Mouse (Mus musculus) stomach, embryonic 14.5 days (tissue): ENCODE results near the gene AC124108.1. TPM values are rescaled to one million over a fixed set of nuclear protein-coding genes. Genes with fewer than 3 reads are reported as not detected.

ENCODE experiments used
- ATAC-seq: fragments of 200-750 bp; cut with Nextera tagmentation; 2 replicates; pipeline ENCODE4 v1.8.0; 2017; ENCODE audit warnings: low read depth, moderate TSS enrichment; ENCODE audit not compliant: insufficient number of reproducible peaks, insufficient read depth, low FRiP score
- H3K27ac ChIP-seq: fragments of 300-500 bp; sonication (generic); 2 replicates; pipeline ENCODE4 v1.5.1; 2014; ENCODE audit warnings: mild to moderate bottlenecking, low read length, moderate library complexity, mixed read lengths
- H3K27me3 ChIP-seq: fragments of 300-500 bp; sonication (generic); 2 replicates; pipeline ENCODE4 v1.6.1; 2014; ENCODE audit warnings: low read length, control low read depth, mixed read lengths; ENCODE audit not compliant: control insufficient read depth, insufficient read depth
- H3K36me3 ChIP-seq: fragments of 300-500 bp; sonication (generic); 2 replicates; pipeline ENCODE4 v1.6.1; 2014; ENCODE audit warnings: mild to moderate bottlenecking, control low read depth, low read length, moderate library complexity, mixed read lengths; ENCODE audit not compliant: control insufficient read depth, insufficient read depth
- H3K4me1 ChIP-seq: fragments of 300-500 bp; sonication (generic); 2 replicates; pipeline ENCODE4 v1.6.1; 2014; ENCODE audit warnings: low read length, control low read depth, mixed read lengths; ENCODE audit not compliant: control insufficient read depth, insufficient read depth
- H3K4me2 ChIP-seq: fragments of 300-500 bp; sonication (generic); replicated peaks from 2 replicates; pipeline ENCODE4 v1.6.1; 2014; ENCODE audit warnings: low read depth, low read length, control low read depth
- H3K4me3 ChIP-seq: fragments of 300-500 bp; sonication (generic); 2 replicates; pipeline ENCODE4 v1.5.1; 2014; ENCODE audit warnings: low read depth, low read length, control low read depth
- H3K9ac ChIP-seq: fragments of 300-500 bp; sonication (generic); replicated peaks from 2 replicates; pipeline ENCODE4 v1.6.1; 2014; ENCODE audit warnings: low read depth, mild to moderate bottlenecking, control low read depth, low read length, moderate library complexity, mixed read lengths
- H3K9me3 ChIP-seq: fragments of 300-500 bp; sonication (generic); 2 replicates; pipeline ENCODE4 v1.6.1; 2016; ENCODE audit warnings: low read depth, low read length, control low read depth; ENCODE audit not compliant: control insufficient read depth
- WGBS: fragments of 180-500 bp; shearing (Covaris S2); extraction: QIAGEN DNeasy Blood & Tissue Kit; methylation state at CpG from one replicate; pipeline ENCODE4 v1.1.7; 2014; 5-methylcytosine and 5-hydroxymethylcytosine counted together
- polyA plus RNA-seq: library from polyadenylated mRNA; unstranded; fragments of >200 nt; fragmentation: Nextera tagmentation; extraction: Ambion mirVana; gene quantifications from 2 replicates; pipeline ENCODE4 v1.2.1, GENCODE M21; 2014

The AC124108.1 gene
- 0.06 and 0.27 TPM in 2 replicates for polyA plus RNA-seq

- Histone ChIP-seq H3K4me1 (peaks cover 11% of the 10 kb centered on the region; the same call in 1 of the 2 replicates), H3K27ac (no peak within 1 kb of the TSS), H3K4me2 (peak within 1 kb of the TSS; percentile 99), H3K27me3 (peaks cover 43% of the 10 kb centered on the region), H3K36me3 (no peaks in the 10 kb centered on the region), H3K9me3 (no peaks in the 10 kb centered on the region), H3K4me3 (peak within 1 kb of the TSS; percentile 53), H3K9ac (peak within 1 kb of the TSS; percentile 48)
- under 1% methylated on average over 34 of the region's 34 CpGs for WGBS
- no peak for ATAC-seq
These were observed at the start of gene AC124108.1, which contains the start of gene Lemd1 for GRCm38 (mm10) chr1:132191093-132191785. AC124108.1 (plus strand) TSS chr1:132191457. Lemd1 (plus strand) TSS chr1:132191431.

- Histone ChIP-seq H3K36me3 (no peaks in the 10 kb centered on the region), H3K4me2 (no peak overlapping the region), H3K27me3 (no peaks in the 10 kb centered on the region), H3K27ac (no peak overlapping the region), H3K9ac (no peak overlapping the region), H3K4me1 (peaks cover 3% of the 10 kb centered on the region; the same call in 1 of the 2 replicates), H3K9me3 (no peaks in the 10 kb centered on the region), H3K4me3 (no peak overlapping the region)
- no peak for ATAC-seq
- 61% methylated on average over 13 of the region's 13 CpGs for WGBS
These were observed 49.5 kb upstream of the AC124108.1 start for GRCm38 (mm10) chr1:132141753-132142152.

- ATAC-seq = no peak
- no peaks in the 10 kb centered on the region; the same call in 1 of the 2 replicates for H3K4me1 ChIP-seq
- H3K9ac ChIP-seq = no peak overlapping the region
- H3K27ac ChIP-seq = no peak overlapping the region
- H3K9me3 ChIP-seq = no peaks in the 10 kb centered on the region
- H3K4me3 ChIP-seq = no peak overlapping the region
- WGBS = 54% methylated on average over 5 of the region's 5 CpGs
- H3K27me3 ChIP-seq = no peaks in the 10 kb centered on the region
- H3K36me3 ChIP-seq = no peaks in the 10 kb centered on the region
- H3K4me2 ChIP-seq = no peak overlapping the region
These were observed 48.2 kb upstream of the AC124108.1 start for GRCm38 (mm10) chr1:132143079-132143478.

GRCm38 (mm10) chr1:132143730-132144129, 47.5 kb upstream of the AC124108.1 start:
- no peaks in the 10 kb centered on the region for H3K27me3 ChIP-seq
- no peaks in the 10 kb centered on the region for H3K9me3 ChIP-seq
- H3K27ac ChIP-seq = no peak overlapping the region
- H3K36me3 ChIP-seq = no peaks in the 10 kb centered on the region
- no peaks in the 10 kb centered on the region; the same call in 1 of the 2 replicates for H3K4me1 ChIP-seq
- H3K4me2 ChIP-seq = no peak overlapping the region
- H3K4me3 ChIP-seq = no peak overlapping the region
- WGBS = 59% methylated on average over 4 of the region's 4 CpGs
- no peak for ATAC-seq
- H3K9ac ChIP-seq = no peak overlapping the region

- no peaks in the 10 kb centered on the region for H3K9me3 ChIP-seq
- no peak for ATAC-seq
- no peaks in the 10 kb centered on the region for H3K36me3 ChIP-seq
- H3K27me3 ChIP-seq = no peaks in the 10 kb centered on the region
- H3K4me3 ChIP-seq = no peak overlapping the region
- WGBS = 39% methylated on average over 2 of the region's 2 CpGs
- H3K4me1 ChIP-seq = no peaks in the 10 kb centered on the region; the same call in 1 of the 2 replicates
- H3K9ac ChIP-seq = no peak overlapping the region
- no peak overlapping the region for H3K4me2 ChIP-seq
- no peak overlapping the region for H3K27ac ChIP-seq
These were observed 47.0 kb upstream of the AC124108.1 start for GRCm38 (mm10) chr1:132144223-132144622.

GRCm38 (mm10) chr1:132144837-132145236, 46.4 kb upstream of the AC124108.1 start:
- H3K4me3 ChIP-seq = no peak overlapping the region
- no peak overlapping the region for H3K4me2 ChIP-seq
- no peak overlapping the region for H3K9ac ChIP-seq
- ATAC-seq = no peak
- no peaks in the 10 kb centered on the region for H3K36me3 ChIP-seq
- H3K4me1 ChIP-seq = no peaks in the 10 kb centered on the region; the same call in 1 of the 2 replicates
- H3K27me3 ChIP-seq = no peaks in the 10 kb centered on the region
- 76% methylated on average over 3 of the region's 3 CpGs for WGBS
- H3K9me3 ChIP-seq = no peaks in the 10 kb centered on the region
- H3K27ac ChIP-seq = no peak overlapping the region

- Histone ChIP-seq H3K27ac (no peak overlapping the region), H3K4me3 (no peak overlapping the region), H3K9ac (no peak overlapping the region), H3K27me3 (no peaks in the 10 kb centered on the region), H3K4me2 (no peak overlapping the region), H3K9me3 (no peaks in the 10 kb centered on the region), H3K36me3 (no peaks in the 10 kb centered on the region), H3K4me1 (no peaks in the 10 kb centered on the region)
- no peak for ATAC-seq
- 89% methylated on average over 8 of the region's 8 CpGs for WGBS
These were observed 45.1 kb upstream of the AC124108.1 start for GRCm38 (mm10) chr1:132145973-132146685.

- no peak overlapping the region for H3K27ac ChIP-seq
- H3K9me3 ChIP-seq = no peaks in the 10 kb centered on the region
- no peak overlapping the region for H3K9ac ChIP-seq
- 60% methylated on average over 2 of the region's 2 CpGs for WGBS
- no peak overlapping the region for H3K4me2 ChIP-seq
- ATAC-seq = no peak
- H3K27me3 ChIP-seq = no peaks in the 10 kb centered on the region
- no peaks in the 10 kb centered on the region for H3K36me3 ChIP-seq
- no peak overlapping the region for H3K4me3 ChIP-seq
- H3K4me1 ChIP-seq = no peaks in the 10 kb centered on the region; the same call in 1 of the 2 replicates
These were observed 41.8 kb upstream of the AC124108.1 start for GRCm38 (mm10) chr1:132149410-132149809.
